Mouse (Mus musculus) lung, postnatal 10 days (tissue): ENCODE results near the gene Slc29a1.

Source experiments
- DNase-seq: peaks from one replicate; pipeline ENCODE4 v3.0.0; 2021

Gene Slc29a1

DNA sequence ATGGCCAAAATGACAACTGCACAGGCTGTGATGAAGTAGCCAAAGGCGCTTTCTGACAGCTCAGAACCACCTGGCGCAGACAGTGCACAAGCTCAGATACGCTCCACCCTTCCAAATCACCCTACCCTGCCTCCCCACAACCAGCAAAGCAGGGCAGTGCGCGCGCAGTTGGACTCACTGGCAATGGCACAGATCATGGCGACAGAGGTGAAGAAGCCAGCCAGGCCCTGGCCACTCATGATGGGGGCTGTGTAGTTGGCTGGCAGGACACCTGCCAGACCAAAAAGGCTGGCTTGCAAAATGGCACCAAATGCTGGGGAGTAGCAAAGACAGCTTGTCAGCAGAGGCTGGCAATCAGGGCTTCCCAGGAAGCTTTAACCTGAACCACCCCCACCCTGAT is 10.2 kb downstream of the Slc29a1 start:
- no peak for DNase-seq

DNA sequence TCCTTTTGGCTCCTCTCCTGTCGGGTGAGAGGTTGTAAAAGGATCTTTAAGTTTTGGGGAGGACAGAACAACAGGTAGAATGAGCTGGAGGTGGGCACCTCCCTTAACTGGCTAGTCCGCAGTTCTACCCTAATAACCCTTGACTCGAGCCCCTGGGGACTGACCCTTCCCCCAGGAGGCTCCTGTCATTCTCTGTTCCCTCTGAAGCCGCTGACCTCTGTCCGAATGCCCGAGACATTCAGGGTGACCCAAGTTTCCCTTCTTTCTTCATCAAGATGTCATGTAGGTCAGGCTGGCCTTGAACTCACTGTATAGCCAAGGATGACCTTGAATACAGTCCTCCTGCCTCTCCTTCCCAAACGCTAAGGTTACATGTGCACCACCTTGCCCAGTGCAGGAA is 11.0 kb downstream of the Slc29a1 start:
- no peak for DNase-seq

- DNase-seq, result peak; percentile 50
These were observed 13.0 kb downstream of the Slc29a1 start for GRCm38 (mm10) chr17:45586449-45586837.

GRCm38 (mm10) chr17:45585725-45586448 is 13.5 kb downstream of the Slc29a1 start:
- DNase-seq, result no peak

GRCm38 (mm10) chr17:45584939-45585678 is 14.3 kb downstream of the Slc29a1 start:
- peak; percentile 92 for DNase-seq

DNA sequence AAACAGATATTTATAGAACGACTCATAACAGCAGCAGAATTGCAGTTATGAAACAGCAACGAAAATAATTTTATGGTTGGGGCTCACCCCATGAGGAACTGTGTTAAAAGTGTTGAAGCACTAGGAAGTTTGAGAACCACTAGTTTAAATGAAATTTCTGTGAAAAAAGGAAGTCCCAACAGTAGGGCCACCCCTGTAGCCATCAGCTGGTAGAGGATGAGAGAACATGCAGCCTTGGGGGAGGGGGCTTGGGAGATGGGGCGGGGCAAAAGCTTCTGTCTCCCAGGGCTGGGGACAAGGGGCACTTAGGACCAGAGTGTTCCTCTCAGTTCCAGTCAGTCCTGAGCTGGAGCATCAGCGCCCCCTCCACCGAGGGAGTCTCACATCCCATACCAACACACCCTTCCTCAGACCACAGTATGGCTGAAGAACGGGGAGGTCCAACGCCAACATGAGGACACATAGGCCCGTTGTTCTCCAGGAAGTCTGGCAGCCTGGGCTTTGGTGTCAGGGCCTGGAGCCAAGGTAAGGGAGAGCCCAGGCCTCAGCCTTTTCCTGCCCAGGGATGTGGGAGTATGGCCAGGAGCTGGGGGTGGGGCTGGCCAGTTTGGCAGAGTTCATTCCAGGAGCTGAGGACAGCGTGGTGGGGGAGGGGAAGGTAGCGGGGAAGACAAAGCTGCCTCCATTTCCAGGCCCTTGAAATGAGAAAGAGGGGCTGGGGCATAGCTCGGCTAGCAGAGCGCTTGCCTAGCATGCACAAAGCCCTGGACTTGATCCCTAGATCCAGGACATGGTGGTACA is 15.1 kb downstream of the Slc29a1 start:
- peak; percentile 96 for DNase-seq

DNA sequence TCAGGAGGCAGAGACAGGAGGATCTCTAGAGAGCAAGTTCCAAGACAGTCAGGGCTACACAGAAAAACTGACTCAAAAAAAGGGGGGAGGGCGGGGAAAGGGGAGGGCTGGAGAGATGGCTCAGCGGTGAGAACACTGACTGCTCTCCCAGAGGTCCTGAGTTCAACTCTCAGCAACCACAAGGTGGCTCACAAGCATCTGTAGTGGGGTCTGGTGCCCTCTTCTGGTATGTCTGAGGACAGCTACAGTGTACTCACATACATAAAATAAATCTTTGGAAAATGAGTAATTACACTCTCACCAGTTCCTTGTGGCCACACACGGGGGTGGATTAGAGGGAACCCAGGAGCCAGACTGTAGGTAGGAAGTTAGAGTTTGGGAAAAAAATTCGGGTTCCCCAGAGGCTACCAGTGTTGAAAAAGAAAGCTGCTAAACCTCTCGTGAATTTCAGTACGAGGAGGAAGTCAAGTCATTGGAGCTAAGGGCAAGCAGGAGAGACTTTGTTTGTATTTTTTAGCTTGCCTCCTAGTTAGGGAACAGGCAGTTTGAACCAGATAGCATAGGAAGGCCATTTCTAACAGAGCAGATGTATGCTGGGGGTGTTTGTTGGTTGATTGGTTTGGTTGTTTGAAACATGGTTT is 16.6 kb downstream of the Slc29a1 start:
- DNase-seq, result no peak

DNA sequence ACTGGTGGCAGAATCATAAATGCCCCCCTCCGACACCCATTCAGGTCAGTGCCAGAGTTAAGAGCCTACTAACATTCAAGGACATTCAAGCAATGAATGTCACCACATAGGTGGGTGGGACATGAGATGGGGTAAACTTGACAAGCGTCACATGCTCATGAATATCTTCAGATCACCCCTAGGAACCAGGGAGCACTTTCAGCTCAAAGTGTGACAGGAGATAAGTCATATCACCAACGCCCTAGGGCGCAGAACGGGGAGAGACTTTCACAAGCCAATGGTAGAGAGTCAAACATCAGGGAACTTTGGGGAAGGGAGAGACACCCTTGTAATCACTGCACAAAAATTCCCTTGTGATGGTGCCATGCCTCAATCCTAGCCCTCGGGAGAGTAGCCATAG is 17.2 kb downstream of the Slc29a1 start:
- no peak for DNase-seq

- DNase-seq, result peak; percentile 90
These were observed 17.8 kb downstream of the Slc29a1 start for GRCm38 (mm10) chr17:45581567-45581983.

GRCm38 (mm10) chr17:45580958-45581477 is 18.4 kb downstream of the Slc29a1 start:
- peak; percentile 76 for DNase-seq

- DNase-seq, result no peak
These were observed 19.9 kb downstream of the Slc29a1 start for GRCm38 (mm10) chr17:45579554-45579953.

- DNase-seq, result no peak
These were observed 20.6 kb downstream of the Slc29a1 start for GRCm38 (mm10) chr17:45578843-45579242.

- no peak for DNase-seq
These were observed 21.2 kb downstream of the Slc29a1 start for GRCm38 (mm10) chr17:45578242-45578641.

DNA sequence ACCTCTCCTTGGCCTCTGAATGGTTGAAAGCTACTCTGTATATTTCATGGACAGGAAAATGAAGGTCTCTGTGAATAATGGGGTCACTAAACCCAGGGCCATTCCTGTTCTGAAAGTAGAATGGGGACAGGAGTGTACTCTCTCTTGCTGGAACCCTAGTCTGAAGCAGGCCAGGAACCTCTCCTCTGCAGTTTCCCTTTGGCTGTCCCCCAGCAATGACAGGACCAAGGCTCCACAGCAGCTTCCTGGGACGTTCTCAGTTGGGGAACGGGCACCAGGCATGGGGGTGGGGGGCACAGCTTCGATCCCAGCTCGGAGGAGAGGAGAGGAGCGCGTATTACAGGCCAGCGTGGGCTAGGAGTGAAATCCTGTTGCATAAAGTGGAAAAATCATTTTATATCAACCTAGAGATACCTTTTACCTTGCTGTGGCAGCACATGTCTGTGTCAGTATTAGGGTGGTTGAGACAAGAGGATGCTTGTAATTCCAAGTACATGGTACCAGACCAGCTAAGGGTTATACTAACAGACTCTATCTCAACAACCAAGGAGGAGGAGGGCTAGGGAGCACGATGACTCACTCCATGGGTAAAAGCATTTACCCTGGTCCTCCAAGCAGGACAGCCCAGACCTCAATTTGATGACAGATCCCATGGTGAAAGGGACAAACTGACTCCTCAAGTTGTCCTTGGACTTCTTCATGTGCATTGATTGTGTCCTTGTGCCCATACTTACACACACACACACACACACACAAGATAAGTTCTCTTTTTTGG is 24.1 kb downstream of the Slc29a1 start:
- no peak for DNase-seq

DNA sequence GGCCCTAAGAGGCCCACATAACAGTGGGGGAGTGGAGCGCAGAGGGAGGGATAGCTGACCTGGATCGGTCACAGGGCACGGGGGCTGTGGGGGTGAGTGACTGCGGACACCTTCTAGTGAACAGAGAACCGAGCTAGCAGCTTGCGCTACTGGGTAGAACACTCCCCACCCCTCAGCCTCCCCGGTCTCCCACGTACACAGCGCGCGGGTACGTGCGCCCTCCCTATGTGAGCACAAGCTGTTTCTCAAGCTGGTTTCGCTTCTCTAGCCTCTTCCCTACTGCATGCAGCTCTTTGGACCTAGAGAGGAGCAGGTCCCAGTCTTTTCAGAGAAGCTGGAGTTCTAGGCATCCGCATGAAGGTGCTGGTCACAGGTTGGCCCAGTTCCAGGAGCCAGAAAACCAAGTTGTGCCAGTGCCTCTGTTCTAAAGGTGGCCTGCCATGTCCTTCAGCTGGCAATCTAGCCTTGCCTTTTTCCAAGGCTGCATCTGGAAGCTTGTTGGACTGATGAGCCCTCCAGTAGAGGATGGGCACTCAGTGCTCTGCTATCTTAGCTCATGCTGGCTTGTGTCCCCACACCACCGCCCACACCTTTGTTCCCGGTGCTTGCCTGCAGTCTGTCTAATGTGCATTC is 25.2 kb downstream of the Slc29a1 start:
- peak; percentile 75 for DNase-seq

DNA sequence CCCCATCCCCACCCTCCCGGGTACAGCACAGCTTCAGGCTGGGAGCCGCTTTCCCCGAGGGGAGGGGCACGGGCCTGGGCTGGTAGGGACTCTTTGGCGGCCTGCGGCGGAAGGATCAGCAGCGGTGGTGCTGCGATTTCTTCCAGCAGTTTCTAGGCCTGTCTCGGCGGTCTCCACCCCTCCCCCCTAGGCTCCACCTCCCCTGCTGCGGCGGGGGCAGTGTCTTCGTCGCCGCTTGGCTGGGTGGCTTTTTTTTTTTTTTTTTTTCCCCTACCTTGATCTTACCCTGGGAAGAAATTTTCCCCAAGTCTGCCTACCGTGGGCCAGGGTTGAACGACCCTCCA is 25.7 kb downstream of the Slc29a1 start:
- peak; percentile 99 for DNase-seq

DNA sequence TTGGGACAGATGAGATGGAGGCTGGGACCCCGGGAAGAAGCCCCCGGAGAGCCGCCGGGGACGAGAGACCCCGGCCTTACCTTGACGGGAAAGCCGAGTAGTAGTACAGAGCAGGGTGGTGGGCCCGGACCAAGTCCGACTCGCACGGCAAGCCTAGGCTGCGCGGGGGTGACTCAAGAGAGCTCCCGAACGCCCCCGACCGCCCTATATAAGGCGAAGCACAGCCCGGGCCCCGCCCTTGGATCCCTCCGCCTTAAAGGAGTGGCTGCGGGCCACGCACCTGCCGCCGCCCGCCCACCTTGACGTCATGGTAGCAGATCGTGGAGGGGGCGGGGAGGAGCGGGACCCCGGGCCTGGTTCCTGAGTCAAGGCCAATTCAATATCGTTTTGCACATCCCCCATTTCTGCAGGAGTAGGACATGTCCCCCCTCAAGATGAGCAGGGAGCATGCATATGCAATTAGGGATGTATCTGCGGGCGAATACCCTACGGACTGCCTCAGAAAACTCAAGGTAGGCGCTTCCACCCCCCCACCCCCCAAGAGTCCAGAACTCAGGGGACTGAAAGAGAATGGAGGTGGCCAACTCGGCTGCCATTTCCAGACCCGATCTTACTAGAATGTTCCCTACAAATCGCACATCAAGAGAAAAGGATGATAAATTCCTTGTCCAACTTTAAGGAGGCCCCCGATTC is 26.2 kb downstream of the Slc29a1 start, which contains the start of gene Hsp90ab1:
Gene Hsp90ab1 (minus strand): TSS at position 185 of the 693 bp plus-strand sequence.
- DNase-seq, result peak; percentile 99

DNA sequence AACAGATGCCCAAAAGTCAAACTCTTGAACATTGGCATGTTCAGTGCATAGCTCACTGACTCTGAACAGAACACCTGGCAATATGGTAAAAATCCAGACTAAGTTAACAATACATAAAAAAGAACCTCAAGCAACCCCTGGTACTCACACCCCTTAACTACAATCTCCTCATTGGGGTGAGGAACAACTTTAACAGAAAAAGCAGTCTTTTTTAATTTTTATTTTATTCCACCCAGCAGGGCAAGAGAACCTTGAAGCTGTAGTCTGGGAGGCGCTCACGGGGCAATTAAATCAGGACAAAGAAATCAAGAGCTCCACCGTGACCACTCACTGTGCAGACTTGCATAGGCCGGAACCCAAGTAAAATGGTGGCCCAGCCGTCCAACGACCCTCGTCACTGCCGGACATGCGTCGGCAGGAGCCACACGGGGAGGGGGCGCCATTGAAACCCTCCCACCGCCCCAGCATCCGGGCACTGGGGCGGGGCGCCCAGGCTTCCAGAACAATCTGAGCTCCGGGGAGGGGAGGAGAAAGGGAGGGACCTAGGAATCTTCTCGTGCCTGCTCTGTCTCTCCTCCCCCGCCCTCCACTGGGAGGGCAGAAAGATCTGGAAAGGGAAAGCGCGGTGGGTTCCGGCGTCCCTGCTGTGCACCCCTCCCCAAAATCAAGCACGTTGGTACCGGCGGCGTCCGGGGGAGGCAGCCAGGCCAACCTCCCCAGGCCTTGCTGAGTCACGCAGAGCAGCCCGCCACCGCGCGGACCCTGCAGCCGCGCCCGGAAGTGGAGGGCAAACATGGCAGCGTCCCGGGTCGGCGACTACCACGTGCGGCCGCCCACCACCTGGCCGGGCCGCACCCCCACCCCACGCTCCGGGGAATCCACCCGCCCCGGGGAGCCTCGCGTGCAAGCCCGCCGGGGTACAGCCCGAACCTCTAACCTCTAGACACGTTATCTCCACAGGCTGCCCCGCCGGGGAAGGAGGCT is 27.0 kb downstream of the Slc29a1 start:
- peak; percentile 95 for DNase-seq

DNA sequence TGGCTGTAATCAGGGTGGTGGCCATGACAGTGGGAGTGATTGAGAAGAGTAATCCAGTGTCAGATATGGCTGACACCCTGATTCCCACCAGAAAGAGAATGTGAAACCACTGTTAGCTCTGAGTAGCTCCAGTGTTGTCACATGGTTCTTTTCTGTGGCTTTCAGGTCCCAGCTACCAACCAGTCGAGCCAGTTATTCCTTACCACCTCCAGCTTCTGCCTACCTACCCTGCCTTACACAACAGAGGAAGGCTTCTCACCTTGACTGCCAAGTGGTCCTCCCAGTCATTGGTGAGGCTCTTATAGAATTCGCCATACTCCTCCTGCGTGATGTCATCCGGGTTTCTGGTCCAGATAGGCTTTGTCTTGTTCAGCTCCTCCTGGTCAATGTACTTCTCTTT is 29.4 kb downstream of the Slc29a1 start:
- no peak for DNase-seq

- DNase-seq, result no peak
These were observed 30.4 kb downstream of the Slc29a1 start for GRCm38 (mm10) chr17:45568990-45569389.
